Mouse (Mus musculus) forebrain, embryonic 16.5 days (tissue): ENCODE measurements at regions not wholly inside any gene's neighbourhood (a gene's known extent, or its start where the extent isn't known, plus 50 kb on each side); places are given as distances from the start of the nearest gene placed in this dataset.
"Not testable (repeated sequence)": the region's sequence is repeated elsewhere in the genome, so short reads cannot be mapped to it uniquely, and the experiment has no call there.

Experiments used
- ATAC-seq: fragments of 200-750 bp; cut with Nextera tagmentation; 2 replicates; pipeline ENCODE4 v1.8.0; 2017; ENCODE audit warnings: mild to moderate bottlenecking, moderate library complexity
- H3K27ac ChIP-seq: fragments of 300-500 bp; sonication (generic); 2 replicates; pipeline ENCODE4 v1.5.1; 2014; ENCODE audit warnings: low read length, control low read depth
- H3K27me3 ChIP-seq: fragments of 300-500 bp; sonication (generic); replicated peaks from 2 replicates; pipeline ENCODE4 v1.6.1; 2014; ENCODE audit warnings: low read length; ENCODE audit not compliant: control insufficient read depth, insufficient read depth
- H3K36me3 ChIP-seq: fragments of 300-500 bp; sonication (generic); 2 replicates; pipeline ENCODE4 v1.6.1; 2014; ENCODE audit not compliant: control insufficient read depth, insufficient read depth
- H3K4me1 ChIP-seq: fragments of 300-500 bp; sonication (generic); replicated peaks from 2 replicates; pipeline ENCODE4 v1.6.1; 2014; ENCODE audit warnings: low read length; ENCODE audit not compliant: control insufficient read depth, insufficient read depth
- H3K4me2 ChIP-seq: fragments of 300-500 bp; sonication (generic); 2 replicates; pipeline ENCODE4 v1.6.1; 2014; ENCODE audit warnings: mild to moderate bottlenecking, low read length, control low read depth
- H3K4me3 ChIP-seq: fragments of 300-500 bp; sonication (generic); replicated peaks from 2 replicates; pipeline ENCODE4 v1.5.1; 2014; ENCODE audit warnings: mild to moderate bottlenecking, low read length, control low read depth
- H3K9ac ChIP-seq: fragments of 300-500 bp; sonication (generic); replicated peaks from 2 replicates; pipeline ENCODE4 v1.6.1; 2014; ENCODE audit warnings: low read depth, low read length, control low read depth
- H3K9me3 ChIP-seq: fragments of 300-500 bp; sonication (generic); 2 replicates; pipeline ENCODE4 v1.6.1; 2016; ENCODE audit warnings: low read length; ENCODE audit not compliant: control insufficient read depth
- WGBS: fragments of 180-500 bp; shearing (Covaris S2); extraction: QIAGEN DNeasy Blood & Tissue Kit; methylation state at CpG from one replicate; pipeline ENCODE4 v1.1.7; 2014; 5-methylcytosine and 5-hydroxymethylcytosine counted together

DNA sequence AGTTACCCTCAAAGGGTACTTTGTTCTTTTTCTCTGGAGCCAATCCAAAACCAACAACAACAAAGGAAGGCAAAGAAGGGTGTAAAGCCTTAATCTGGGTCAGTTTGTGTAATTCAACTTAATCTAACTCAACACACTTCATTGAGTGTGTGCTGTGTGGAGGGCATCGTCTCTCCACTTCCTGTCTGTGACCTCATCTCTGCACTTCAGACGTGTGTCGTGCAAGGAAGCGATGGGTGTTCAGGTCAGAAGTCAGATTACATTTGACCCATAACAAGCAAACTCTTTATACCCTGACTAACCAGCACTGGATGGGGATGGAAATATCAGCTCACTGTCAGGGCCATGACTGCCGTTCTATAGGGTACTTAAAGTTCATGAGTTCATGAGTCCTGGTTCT is 138.0 kb upstream of the Sox5 start:
- no peak overlapping the region for H3K4me3 ChIP-seq
- H3K4me2 ChIP-seq, result no peak overlapping the region
- no peaks in the 10 kb centered on the region for H3K4me1 ChIP-seq
- 79% methylated on average over 5 of the region's 5 CpGs for WGBS
- no peaks in the 10 kb centered on the region for H3K9me3 ChIP-seq
- H3K36me3 ChIP-seq, result no peaks in the 10 kb centered on the region
- no peak overlapping the region for H3K9ac ChIP-seq
- no peaks in the 10 kb centered on the region for H3K27me3 ChIP-seq
- no peak for ATAC-seq
- H3K27ac ChIP-seq, result no peak overlapping the region

GRCm38 (mm10) chr6:144917128-144917527 is 135.4 kb upstream of the Sox5 start:
- Histone ChIP-seq H3K27ac (no peak overlapping the region), H3K27me3 (no peaks in the 10 kb centered on the region), H3K4me1 (no peaks in the 10 kb centered on the region), H3K4me2 (no peak overlapping the region), H3K9me3 (no peaks in the 10 kb centered on the region), H3K36me3 (no peaks in the 10 kb centered on the region), H3K9ac (no peak overlapping the region), H3K4me3 (no peak overlapping the region)
- no peak for ATAC-seq
- WGBS, result 71% methylated on average over 8 of the region's 8 CpGs

- H3K9ac ChIP-seq, result no peak overlapping the region
- no peak overlapping the region for H3K4me2 ChIP-seq
- no peaks in the 10 kb centered on the region for H3K36me3 ChIP-seq
- no peaks in the 10 kb centered on the region for H3K9me3 ChIP-seq
- H3K27me3 ChIP-seq, result no peaks in the 10 kb centered on the region
- 79% methylated on average over 6 of the region's 7 CpGs for WGBS
- no peak overlapping the region for H3K27ac ChIP-seq
- no peaks in the 10 kb centered on the region for H3K4me1 ChIP-seq
- no peak for ATAC-seq
- no peak overlapping the region for H3K4me3 ChIP-seq
Measured at GRCm38 (mm10) chr6:144911781-144912180, 130.0 kb upstream of the Sox5 start.

GRCm38 (mm10) chr6:144910392-144910791 is 128.6 kb upstream of the Sox5 start:
- H3K36me3 ChIP-seq, result no peaks in the 10 kb centered on the region
- no peaks in the 10 kb centered on the region for H3K9me3 ChIP-seq
- WGBS, result 85% methylated on average over 6 of the region's 6 CpGs
- H3K27ac ChIP-seq, result no peak overlapping the region
- no peaks in the 10 kb centered on the region for H3K4me1 ChIP-seq
- H3K27me3 ChIP-seq, result no peaks in the 10 kb centered on the region
- ATAC-seq, result no peak
- no peak overlapping the region for H3K9ac ChIP-seq
- H3K4me3 ChIP-seq, result no peak overlapping the region
- no peak overlapping the region for H3K4me2 ChIP-seq

DNA sequence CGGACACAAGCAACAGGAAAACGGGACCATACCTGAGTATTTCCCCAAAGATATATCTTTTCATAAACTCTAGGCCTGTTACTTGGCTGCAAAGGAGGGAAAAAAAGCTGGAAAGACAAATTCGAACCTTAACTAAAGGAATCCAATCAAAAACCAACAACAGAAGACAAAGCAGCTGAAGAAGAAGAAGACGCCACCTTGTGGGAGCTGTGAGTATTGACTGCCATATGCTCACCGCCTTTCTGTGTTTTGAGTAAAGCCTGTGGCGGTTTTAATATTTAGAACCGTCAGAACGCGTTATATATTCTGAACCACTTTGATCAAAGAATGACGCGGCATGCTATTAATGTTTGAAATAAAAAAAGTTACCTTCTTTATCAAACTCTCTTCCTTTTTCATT is 126.9 kb upstream of the Sox5 start:
- H3K4me2 ChIP-seq, result no peak overlapping the region
- no peaks in the 10 kb centered on the region for H3K4me1 ChIP-seq
- H3K36me3 ChIP-seq, result no peaks in the 10 kb centered on the region
- H3K4me3 ChIP-seq, result no peak overlapping the region
- no peak overlapping the region for H3K9ac ChIP-seq
- H3K27ac ChIP-seq, result no peak overlapping the region
- H3K27me3 ChIP-seq, result no peaks in the 10 kb centered on the region
- WGBS, result 95% methylated on average over 11 of the region's 11 CpGs
- no peak for ATAC-seq
- H3K9me3 ChIP-seq, result no peaks in the 10 kb centered on the region

GRCm38 (mm10) chr6:144903156-144903555 is 121.4 kb upstream of the Sox5 start:
- ATAC-seq, result no peak
- H3K4me1 ChIP-seq, result no peaks in the 10 kb centered on the region
- 66% methylated on average over 10 of the region's 10 CpGs for WGBS
- H3K9me3 ChIP-seq, result no peaks in the 10 kb centered on the region
- no peaks in the 10 kb centered on the region for H3K36me3 ChIP-seq
- H3K27me3 ChIP-seq, result no peaks in the 10 kb centered on the region
- no peak overlapping the region for H3K27ac ChIP-seq
- H3K4me2 ChIP-seq, result no peak overlapping the region
- no peak overlapping the region for H3K4me3 ChIP-seq
- H3K9ac ChIP-seq, result no peak overlapping the region

DNA sequence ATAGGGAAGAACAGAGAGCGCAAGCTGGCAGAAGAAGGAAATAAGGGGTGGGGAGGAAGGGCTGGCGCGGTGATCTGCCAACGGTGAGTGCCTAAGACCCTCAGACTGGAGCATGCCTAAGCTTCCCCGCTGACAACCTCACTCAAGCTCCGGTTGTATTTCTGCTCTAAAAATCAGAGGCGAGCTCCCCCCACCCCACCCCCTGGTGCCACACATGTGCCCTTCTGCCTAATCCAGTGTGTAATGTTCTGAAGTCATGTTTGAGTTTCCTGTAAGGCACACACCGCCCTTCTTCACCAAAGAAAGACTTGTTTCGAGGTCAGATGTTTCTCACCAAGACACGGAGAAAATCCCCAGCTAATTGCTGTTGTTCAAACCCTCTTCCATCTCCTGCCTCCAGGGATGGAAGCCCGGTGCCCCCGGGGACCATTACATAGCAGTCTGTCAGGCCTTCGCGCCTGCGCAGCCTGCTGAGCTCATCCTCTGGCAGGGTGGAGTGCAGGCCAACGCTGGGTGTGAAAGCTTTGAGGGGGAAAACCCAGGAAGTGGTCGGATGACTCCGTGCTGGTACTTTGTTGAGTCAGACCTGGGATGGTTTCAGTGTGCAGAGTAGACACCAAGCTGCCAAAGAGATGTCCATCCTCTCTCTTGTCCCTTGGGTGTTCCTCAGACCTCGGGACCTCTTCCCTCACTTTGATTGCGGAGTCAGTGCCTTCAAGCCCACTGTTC is 120.7 kb upstream of the Sox5 start:
- Histone ChIP-seq H3K9ac (no peak overlapping the region), H3K4me1 (no peaks in the 10 kb centered on the region), H3K4me2 (no peak overlapping the region), H3K9me3 (no peaks in the 10 kb centered on the region), H3K27ac (no peak overlapping the region), H3K27me3 (no peaks in the 10 kb centered on the region), H3K4me3 (no peak overlapping the region), H3K36me3 (no peaks in the 10 kb centered on the region)
- ATAC-seq, result no peak
- WGBS, result 71% methylated on average over 20 of the region's 20 CpGs

DNA sequence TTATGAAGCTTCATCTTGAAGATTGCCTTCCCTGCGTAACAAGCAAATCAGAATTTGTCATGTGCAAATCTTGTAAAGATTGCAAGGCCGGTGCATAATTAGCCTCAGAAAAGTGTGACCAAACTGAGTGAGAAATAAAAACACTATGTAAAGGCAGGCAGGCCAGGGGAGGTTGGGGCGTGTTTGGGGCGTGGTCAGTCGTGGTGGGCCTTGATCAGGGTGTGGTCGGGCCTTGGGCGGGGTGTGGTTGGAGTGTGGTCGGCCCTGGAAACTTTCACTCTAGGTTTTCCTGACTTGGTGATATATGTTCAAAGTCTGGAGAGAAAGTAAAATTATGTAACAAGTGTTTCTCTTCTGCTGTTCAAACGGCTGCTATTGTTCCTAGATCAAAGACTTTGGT is 120.0 kb upstream of the Sox5 start:
- ATAC-seq, result no peak
- H3K27me3 ChIP-seq, result no peaks in the 10 kb centered on the region
- 79% methylated on average over 9 of the region's 9 CpGs for WGBS
- no peaks in the 10 kb centered on the region for H3K36me3 ChIP-seq
- H3K4me2 ChIP-seq, result no peak overlapping the region
- H3K4me1 ChIP-seq, result no peaks in the 10 kb centered on the region
- H3K27ac ChIP-seq, result no peak overlapping the region
- H3K9me3 ChIP-seq, result no peaks in the 10 kb centered on the region
- no peak overlapping the region for H3K4me3 ChIP-seq
- no peak overlapping the region for H3K9ac ChIP-seq

- 92% methylated on average over 7 of the region's 7 CpGs for WGBS
- H3K9ac ChIP-seq, H3K9me3 ChIP-seq, H3K27me3 ChIP-seq, H3K4me2 ChIP-seq, H3K27ac ChIP-seq, H3K36me3 ChIP-seq, H3K4me3 ChIP-seq, ATAC-seq, H3K4me1 ChIP-seq: not testable (repeated sequence)
Measured at GRCm38 (mm10) chr6:144900858-144901257, 119.1 kb upstream of the Sox5 start.

- no peak overlapping the region for H3K9ac ChIP-seq
- H3K27ac ChIP-seq, result no peak overlapping the region
- no peak overlapping the region for H3K4me2 ChIP-seq
- H3K27me3 ChIP-seq, result no peaks in the 10 kb centered on the region
- H3K4me1 ChIP-seq, result no peaks in the 10 kb centered on the region
- H3K9me3 ChIP-seq, result no peaks in the 10 kb centered on the region
- WGBS, result 79% methylated on average over 3 of the region's 3 CpGs
- ATAC-seq, result no peak
- H3K4me3 ChIP-seq, result no peak overlapping the region
- H3K36me3 ChIP-seq, result no peaks in the 10 kb centered on the region
Measured at GRCm38 (mm10) chr6:144897526-144897925, 115.7 kb upstream of the Sox5 start.
